Mouse (Mus musculus): ENCODE data around the gene Prep.

GRCm38 (mm10) chr10:45109974-45110373 lies 43.0 kb downstream of the Prep start:
- TF ChIP-seq POLR2A (IDR thresholded peaks at IDR 0.05; ENCODE audit: low read depth, low read length) = no peak
- TF ChIP-seq CTCF (IDR thresholded peaks at IDR 0.05; ENCODE audit: extremely low read depth, insufficient read length, insufficient replicate concordance, low read depth, low read length) = no peak

All from small intestine, adult 2 months (tissue).